In the genomic region with DNA sequence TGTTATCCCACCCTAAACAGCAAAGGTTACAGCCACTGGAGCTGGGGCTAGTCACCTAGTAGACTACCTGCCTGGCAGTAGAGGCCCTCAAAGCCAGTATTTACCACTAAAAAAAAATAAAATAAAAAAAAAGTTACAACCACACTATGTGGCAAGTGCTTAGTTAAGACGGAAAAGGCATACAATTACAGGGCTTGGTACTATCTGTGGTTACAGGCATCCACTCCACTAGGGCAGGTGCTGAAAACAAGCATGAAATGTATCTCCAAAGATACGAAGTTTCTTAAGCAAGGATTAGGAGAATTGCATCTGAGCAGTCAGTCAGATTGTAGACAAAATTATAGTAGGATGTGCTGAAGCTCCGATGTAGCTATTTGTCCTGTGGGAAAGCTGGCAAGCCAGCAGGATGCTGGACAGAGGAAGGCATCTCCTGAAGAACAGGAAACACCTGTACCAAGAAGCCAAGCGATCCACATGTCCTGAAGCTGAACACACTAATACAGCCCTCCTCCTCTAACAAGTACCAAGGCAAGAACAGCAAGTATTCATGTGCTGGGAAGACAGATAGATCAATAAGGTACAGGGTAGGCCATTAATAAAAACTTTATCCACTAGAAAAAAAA, we compare ENCODE assay signal across 21 mouse cellular contexts. TPM values are rescaled to one million over a fixed set of nuclear protein-coding genes. Genes with fewer than 3 reads are reported as not detected.
A peak's percentile ranks its signal among the peaks of the same experiment; 100 is the strongest.
DNase-seq lines count a peak whose midpoint lies in the region; ATAC-seq lines count a peak whose summit lies in the region.
"Had no signal": no experiment of that assay in that cellular context is flagged by ENCODE, and none has a peak within 500 bp of the region (broad histone marks: within the 10 kb centered on the region; RNA-seq: fewer than 3 reads in every experiment).

No protein-coding gene starts in this region.

- ATAC-seq in granulocyte monocyte progenitor cell, adult 5-6 weeks (replicated peaks; ENCODE audit: poor library complexity, severe bottlenecking), result peak; percentile 53
- no peak for ATAC-seq in inflammation-experienced regulatory T-cells, adult 6 months
- ATAC-seq: forebrain, embryonic 13.5 days; hindbrain, embryonic 16.5 days; intestine, embryonic 15.5 days; lung, postnatal 0 days; midbrain, embryonic 16.5 days had no signal

- peak; percentile 88 for DNase-seq in heart, adult 11 months
- no peak for DNase-seq in heart, postnatal 4 days
- peak; percentile 48 for DNase-seq in kidney, postnatal 14 days
- DNase-seq in kidney, adult 8-10 months, result no peak
- peak; percentile 11 for DNase-seq in lung, postnatal 10 days
- DNase-seq in lung, postnatal 14 days, result no peak
- DNase-seq: adrenal gland, adult 8-10 months; cerebellum, adult 2 months; cerebellum, postnatal 14 days; gastrocnemius, postnatal 10 days; layer of hippocampus, postnatal 36 days; left cerebral cortex, postnatal 4 days; liver; right cerebral cortex, postnatal 25 days had no signal

RNA-seq across cellular contexts. Expression of gene Erbin, which starts 6.1 kb away (rescaled TPM):
- total RNA-seq in heart, postnatal 4 days (2021), result 10 to 100 TPM; 82.6 to 85.9 TPM
- total RNA-seq in granulocyte monocyte progenitor cell, adult 5-6 weeks (2014; fragmentation: Nextera tagmentation), result 63.9 and 67.0 TPM in 2 replicates
- 83.1 and 89.0 TPM in 2 replicates for total RNA-seq in granulocyte monocyte progenitor cell, adult 5-6 weeks (2017)
- 10 to 100 TPM; 34.4 to 45.8 (median 43.1) TPM for polyA plus RNA-seq in inflammation-experienced regulatory T-cells, adult 6 months (2017; shearing (Covaris generic))

Comparison
In these comparisons a context has a peak if more than half of its experiments do, and no peak if none do; other contexts are left out.
1. DNase-seq: peak in heart, adult 11 months (single experiment), kidney, postnatal 14 days (single experiment) and lung, postnatal 10 days (single experiment); none in heart, postnatal 4 days (single experiment), kidney, adult 8-10 months (0 of 2) and lung, postnatal 14 days (single experiment).